Mouse (Mus musculus) lung, adult 2 months (tissue): ENCODE measurements around the gene Rmnd1.

Experiments
- CTCF ChIP-seq: fragments of 200-500 bp; IDR thresholded peaks from 2 replicates; pipeline ENCODE4 v1.5.1; 2011; ENCODE audit warnings: mild to moderate bottlenecking, low read length, control low read depth; ENCODE audit not compliant: insufficient read depth
- POLR2A ChIP-seq: fragments of 200-500 bp; IDR thresholded peaks from 2 replicates; pipeline ENCODE4 v1.6.1; 2011; ENCODE audit warnings: low read depth, mild to moderate bottlenecking, control low read depth, low read length, borderline replicate concordance; ENCODE audit errors: extremely low read depth

DNA sequence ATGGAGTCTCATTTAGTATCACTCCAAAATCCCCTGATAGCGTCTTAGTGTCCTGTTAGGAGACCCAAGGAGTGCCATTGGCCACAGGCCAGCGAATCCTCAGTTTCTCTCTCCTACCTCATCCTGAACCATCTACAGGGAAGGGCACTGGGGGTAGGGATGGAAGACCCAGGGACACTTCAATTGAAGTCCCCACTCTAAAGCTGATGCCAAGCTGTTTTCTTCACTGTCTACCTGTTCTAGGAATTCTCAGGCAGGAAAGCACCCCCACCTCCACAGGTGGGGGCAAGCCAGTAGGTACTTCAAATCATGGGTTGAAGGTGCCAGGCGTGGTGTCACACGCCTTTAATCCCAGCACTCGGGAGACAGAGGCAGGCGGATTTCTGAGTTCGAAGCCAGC is 47.9 kb downstream of the Rmnd1 start:
- TF ChIP-seq CTCF (no peak), POLR2A (no peak)
